Mouse (Mus musculus): ENCODE results near the gene Gtf2h2.
"Not testable (repeated sequence)": the region's sequence is repeated elsewhere in the genome, so short reads cannot be mapped to it uniquely, and the experiment has no call there.

Gtf2h2 gene

DNA sequence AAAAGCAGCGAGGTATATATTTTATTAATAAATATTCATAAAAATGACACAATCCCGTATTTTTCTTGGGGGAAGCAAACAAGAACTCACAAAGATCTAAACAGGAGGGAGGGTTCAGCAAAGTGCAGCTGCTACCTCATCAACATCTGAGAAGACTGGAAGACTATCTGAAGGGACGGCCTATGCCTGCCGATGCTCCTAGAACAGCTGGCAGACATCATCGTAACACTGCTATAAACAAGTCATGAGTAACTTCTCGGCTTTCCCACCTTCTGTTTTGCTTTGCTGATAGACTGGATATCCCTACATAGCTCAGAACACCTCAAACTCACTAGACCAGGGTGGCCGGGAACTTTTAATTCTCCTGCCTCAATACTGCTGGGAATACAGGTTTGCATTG lies 8.8 kb downstream of the Gtf2h2 start:
- no peak for DNase-seq

DNA sequence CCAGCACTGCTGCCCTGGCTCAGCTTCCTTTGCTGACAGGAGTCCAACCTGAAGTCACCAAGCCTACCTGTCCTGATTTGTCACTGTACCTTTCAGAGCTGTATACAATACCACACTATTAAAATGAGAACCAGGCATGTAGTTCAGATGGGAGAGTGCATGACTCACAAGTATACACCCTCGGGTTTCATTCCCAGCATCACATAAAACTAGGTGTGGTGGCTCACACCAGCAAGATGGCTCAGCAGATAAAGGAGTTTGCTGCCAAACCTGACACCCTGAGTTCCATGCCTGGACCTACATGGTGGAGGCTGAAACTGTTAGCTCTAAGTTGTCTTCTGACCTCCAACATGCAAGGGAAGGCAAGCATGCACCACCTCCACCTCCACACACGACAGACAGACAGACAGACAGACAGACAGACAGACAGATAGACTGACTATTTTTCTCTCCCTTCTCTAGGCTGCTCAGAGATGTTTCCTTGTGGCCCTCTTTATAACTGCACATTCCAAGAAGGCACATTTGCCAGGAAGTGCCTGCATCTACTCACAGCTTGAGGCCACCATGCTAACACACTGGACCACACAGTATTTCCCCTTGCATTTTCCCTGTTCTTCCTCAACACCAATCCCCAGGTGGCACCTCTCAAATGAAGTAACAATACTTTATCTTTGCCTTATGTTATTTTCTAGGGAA lies 28.7 kb downstream of the Gtf2h2 start:
- DNase-seq, result no peak

DNA sequence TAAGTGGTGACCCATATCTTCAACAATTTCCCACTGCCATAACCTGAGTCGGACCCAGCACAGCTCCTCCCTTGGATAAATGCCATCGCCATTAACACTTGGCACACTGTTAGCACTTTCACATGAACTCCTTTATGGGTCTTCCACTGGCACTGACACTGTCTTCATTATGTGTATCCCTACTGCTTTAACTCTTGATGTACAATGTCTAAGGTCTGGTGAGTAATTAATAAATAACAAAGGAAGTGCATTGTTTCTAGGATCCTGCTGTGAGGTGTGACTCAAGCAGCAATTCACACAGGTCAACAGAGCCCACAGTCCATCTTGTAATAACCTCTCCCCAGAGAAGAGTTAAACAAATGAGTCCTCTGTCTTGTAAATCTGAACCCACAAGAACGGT lies 31.0 kb downstream of the Gtf2h2 start:
- DNase-seq, result no peak

DNA sequence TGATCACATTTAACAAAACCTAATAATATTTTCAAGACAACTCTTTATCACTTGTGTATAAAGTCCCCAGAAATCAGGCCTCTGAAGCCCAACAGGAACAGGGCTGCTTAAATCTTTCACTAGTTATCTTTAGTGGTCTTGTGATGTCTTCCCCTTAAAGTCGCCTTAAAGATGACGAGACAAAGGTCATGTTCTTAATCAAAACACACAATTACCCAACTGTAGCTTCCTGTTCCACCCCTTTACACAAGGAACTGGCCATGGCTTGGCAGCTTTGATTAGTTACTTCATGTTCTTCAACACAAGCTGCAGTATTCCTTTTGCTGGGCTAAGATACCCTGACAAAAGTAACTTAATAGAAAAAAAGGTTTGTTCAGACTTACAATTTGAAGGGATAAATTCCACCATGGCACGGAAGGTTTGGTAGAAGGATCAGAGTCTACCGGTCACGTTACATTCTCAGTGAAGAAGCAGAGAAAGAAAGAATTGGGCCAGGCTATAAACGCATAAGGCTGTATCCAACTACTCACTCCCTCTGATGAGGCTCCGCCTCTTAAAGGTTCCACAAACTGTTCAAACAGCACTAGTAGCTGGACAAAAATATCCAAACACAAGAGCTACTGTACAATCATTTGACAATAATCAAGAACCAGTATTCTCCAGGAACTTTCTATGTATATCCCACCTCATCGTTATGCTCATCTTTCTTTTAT lies 39.8 kb downstream of the Gtf2h2 start, which contains the start of gene Naip1:
Gene Naip1, minus strand, starts transcription at position 455 of the 713 bp plus-strand sequence.
- not testable (repeated sequence) for DNase-seq

DNA sequence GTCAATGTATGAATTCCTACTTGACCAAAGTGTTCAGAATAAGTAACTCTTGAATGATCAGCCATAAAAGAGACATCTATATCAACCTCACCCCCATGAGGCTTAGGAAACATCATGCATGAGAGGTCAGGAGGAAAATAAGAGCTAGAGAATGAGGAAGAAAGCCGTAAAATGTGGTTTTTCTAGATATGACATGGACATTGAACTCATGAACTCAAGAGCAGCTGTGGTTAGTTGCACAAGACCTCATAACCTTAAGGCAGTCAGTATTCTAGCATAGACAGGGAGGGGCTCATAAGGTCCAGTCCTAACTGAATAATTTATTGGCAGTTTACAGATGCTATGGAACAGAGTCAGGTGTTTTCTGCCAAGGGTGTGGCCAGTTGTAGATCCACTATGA lies 42.9 kb downstream of the Gtf2h2 start:
- DNase-seq, result no peak

DNA sequence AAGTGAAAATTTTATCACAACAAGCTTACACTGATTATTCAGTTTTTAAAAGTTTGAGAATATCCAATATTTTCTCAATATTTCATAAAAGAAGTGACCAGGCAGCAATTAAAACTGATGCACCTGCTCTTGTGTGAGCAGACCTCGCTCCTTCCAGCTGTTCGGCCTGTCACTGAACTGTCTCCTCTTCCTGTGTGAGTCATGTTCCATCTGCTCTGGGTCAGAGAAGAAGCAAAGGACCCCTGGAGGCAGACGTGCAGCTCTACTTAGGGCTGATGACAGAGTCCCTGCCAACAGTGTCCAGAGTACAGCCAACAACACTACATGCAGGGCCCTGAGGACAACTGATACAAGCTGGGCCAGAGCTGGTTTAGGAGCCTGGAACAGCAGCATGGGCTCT lies 52.3 kb downstream of the Gtf2h2 start:
- DNase-seq, result no peak

DNA sequence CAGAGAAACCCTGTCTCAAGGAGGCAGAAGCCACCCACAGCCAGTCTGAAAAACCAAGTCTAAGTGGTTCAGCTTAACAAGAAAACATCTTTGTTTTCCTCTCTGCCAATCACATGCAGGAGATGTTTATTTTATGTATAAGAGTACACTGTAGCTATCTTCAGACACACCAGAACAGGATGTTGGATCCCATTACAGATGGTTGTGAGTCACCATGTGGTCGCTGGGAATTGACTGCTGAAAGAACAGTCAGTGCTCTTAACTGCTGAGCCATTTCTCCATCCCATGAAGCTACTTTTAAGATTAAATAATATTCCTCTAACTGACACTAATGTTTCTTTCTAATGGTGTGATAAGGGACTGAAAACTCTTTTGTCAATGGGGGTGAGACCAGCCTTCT lies 53.7 kb downstream of the Gtf2h2 start:
- DNase-seq, result no peak

DNA sequence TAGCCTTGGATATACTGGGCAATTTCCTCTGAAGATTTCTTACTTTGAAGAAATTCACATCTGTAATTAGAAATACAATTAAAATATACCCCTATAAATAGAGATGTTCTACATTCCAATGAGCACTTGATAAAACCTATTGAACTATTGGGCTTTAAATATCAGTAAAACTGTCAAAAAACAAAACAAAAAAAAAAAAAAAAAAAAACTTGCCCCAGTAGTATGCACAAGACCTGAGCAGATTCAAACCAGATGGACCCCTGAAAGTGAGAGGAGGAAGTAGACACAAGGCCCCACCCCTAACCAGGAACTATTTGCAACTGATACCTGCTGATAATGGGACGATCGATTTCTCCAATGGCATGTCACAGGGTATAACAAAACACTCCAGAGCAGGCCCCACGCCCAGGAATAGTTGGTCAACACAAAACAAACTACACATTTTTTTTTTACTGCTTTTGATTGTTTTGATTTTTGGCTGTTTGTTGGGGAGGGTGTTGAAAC lies 55.0 kb downstream of the Gtf2h2 start:
- DNase-seq, result no peak

DNA sequence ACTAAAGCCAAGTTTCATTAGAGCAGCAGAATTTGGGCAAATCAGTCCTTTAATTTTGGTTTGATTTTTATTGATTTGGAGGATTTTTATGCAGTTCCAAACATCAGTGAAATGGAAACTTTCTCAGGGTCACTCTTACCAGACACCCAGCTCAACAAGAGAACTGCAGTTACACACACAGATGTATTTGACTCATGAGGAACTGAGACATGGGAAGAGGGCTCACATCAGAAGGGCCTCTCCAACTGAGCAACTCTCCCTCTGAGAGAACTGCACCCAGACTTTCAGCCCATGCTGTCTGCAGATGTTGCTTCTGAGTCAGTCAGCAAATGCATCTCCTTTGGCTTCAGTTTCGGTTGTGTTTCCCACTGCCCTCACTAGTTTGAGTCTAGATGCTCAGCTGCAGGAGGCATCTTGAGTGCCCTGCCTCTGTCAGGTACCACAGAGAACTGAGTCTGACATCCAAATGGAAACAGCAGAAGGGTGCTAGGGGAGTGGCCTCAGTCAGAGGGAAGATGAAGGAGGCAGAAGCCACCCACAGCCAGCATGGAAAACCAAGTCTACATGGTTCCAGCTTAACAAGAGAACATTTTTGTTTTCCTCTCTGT lies 55.7 kb downstream of the Gtf2h2 start:
- DNase-seq, result not testable (repeated sequence)

DNA sequence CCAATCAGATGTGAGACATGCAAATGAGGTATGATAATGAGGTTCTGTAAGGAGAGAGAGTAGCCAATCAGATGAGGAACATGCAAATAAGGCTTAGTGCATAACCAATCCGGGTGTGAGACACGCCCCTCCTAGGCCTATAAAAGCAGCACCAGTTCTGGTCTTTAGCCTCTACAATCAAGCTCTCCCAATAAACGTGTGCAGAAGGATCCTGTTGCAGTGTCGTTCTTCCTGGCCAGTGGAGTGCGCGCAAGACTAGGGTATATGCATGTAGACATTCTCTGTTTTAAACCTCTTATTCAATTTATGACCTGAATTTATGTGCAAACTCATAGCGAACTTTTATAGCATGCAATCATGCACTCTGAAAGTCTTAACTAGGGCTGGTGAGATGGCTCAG lies 72.4 kb downstream of the Gtf2h2 start:
- DNase-seq, result not testable (repeated sequence)

DNA sequence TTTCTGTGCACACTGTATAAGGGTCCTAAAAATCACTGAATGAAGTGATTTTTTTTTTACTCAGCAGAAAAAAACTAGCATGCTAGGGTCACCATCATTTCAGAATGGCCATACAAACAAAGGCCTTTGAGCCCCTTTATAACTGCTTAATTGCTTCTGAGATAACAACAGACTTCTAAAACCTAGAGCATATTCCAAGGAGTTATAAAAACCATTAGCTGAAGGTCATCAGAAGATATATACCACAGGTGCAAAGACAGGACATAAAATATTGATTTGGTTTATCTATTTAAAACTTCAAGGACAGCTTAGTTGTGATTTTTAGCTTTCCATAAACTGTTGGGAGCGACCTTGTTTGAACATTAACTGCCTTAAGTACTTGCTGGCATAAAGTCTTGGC lies 78.0 kb downstream of the Gtf2h2 start:
- no peak for DNase-seq
